Mouse (Mus musculus): ENCODE results near the gene Slc1a7. TPM values are rescaled to one million over a fixed set of nuclear protein-coding genes. Genes with fewer than 3 reads are reported as not detected.

Gene Slc1a7
- polyA plus RNA-seq, 2 experiments = 0.03 TPM; not detected in 1

GRCm38 (mm10) chr4:107935254-107935653, 32.9 kb upstream of the Slc1a7 start:
- H3K9ac ChIP-seq (replicated peaks) = no peak overlapping the region

GRCm38 (mm10) chr4:107937338-107937737, 30.8 kb upstream of the Slc1a7 start:
- H3K4me3 ChIP-seq (ENCODE audit: insufficient read depth in 1 of 2, low read depth in 2 of 2, low read length in 2 of 2) = no peak overlapping the region
- H3K9ac ChIP-seq (replicated peaks) = no peak overlapping the region
- H3K36me3 ChIP-seq (replicated peaks; ENCODE audit: control insufficient read depth, insufficient read depth, low read depth) = no peaks in the 10 kb centered on the region
- H3K27ac ChIP-seq = no peak overlapping the region
- WGBS (ENCODE audit: insufficient replicate concordance) = 21% methylated on average over 6 of the region's 6 CpGs
- peaks cover 0 to 3% of the 10 kb centered on the region in 2 experiments; a peak in 1 of 4 replicates for H3K4me1 ChIP-seq (replicated peaks; ENCODE audit: control insufficient read depth in 2 of 2, insufficient read depth in 2 of 2, low read length in 1 of 2)
- ATAC-seq (ENCODE audit: insufficient read depth) (no peak), DNase-seq (ENCODE audit: low read depth in 3 of 3, low spot score in 3 of 3) (no peak)
- TF ChIP-seq CTCF (IDR thresholded peaks at IDR 0.05; ENCODE audit: low read depth) (peak; percentile 54), EP300 (IDR thresholded peaks at IDR 0.05; ENCODE audit: low read depth) (no peak)
- H3K27me3 ChIP-seq (ENCODE audit: control insufficient read depth, insufficient read depth, low read length) = no peaks in the 10 kb centered on the region
- H3K4me2 ChIP-seq (ENCODE audit: low read depth) = no peak overlapping the region
- H3K9me3 ChIP-seq (ENCODE audit: control insufficient read depth, low read length) = no peaks in the 10 kb centered on the region

More at GRCm38 (mm10) chr4:107935254-107935653, 32.9 kb upstream of the Slc1a7 start:
- TF ChIP-seq CTCF (IDR thresholded peaks at IDR 0.05; ENCODE audit: low read depth) (no peak), EP300 (IDR thresholded peaks at IDR 0.05; ENCODE audit: low read depth) (no peak)
- no peak for ATAC-seq (ENCODE audit: insufficient read depth)
- Histone ChIP-seq H3K27me3 (ENCODE audit: control insufficient read depth, insufficient read depth, low read length) (no peaks in the 10 kb centered on the region), H3K9me3 (ENCODE audit: control insufficient read depth, low read length) (no peaks in the 10 kb centered on the region), H3K36me3 (replicated peaks; ENCODE audit: control insufficient read depth, insufficient read depth, low read depth) (no peaks in the 10 kb centered on the region), H3K4me1 (replicated peaks; ENCODE audit: control insufficient read depth in 2 of 2, insufficient read depth in 2 of 2, low read length in 1 of 2) (peaks cover 0 to 3% of the 10 kb centered on the region in 2 experiments; a peak in 1 of 4 replicates), H3K4me3 (ENCODE audit: insufficient read depth in 1 of 2, low read depth in 2 of 2, low read length in 2 of 2) (no peak overlapping the region), H3K4me2 (ENCODE audit: low read depth) (no peak overlapping the region), H3K27ac (no peak overlapping the region)
- no peak for DNase-seq (ENCODE audit: low read depth in 3 of 3, low spot score in 3 of 3)
- WGBS (ENCODE audit: insufficient replicate concordance) = 26% methylated on average over 3 of the region's 3 CpGs

GRCm38 (mm10) chr4:107938124-107938523, 30.0 kb upstream of the Slc1a7 start:
- H3K4me1 ChIP-seq (replicated peaks; ENCODE audit: control insufficient read depth in 2 of 2, insufficient read depth in 2 of 2, low read length in 1 of 2) = peaks cover 0 to 3% of the 10 kb centered on the region in 2 experiments; a peak in 1 of 4 replicates
- H3K27ac ChIP-seq = no peak overlapping the region
- no peak for TF ChIP-seq CTCF (IDR thresholded peaks at IDR 0.05; ENCODE audit: low read depth)
- no peak for ATAC-seq (ENCODE audit: insufficient read depth)
- DNase-seq (ENCODE audit: low read depth in 3 of 3, low spot score in 3 of 3) = no peak
- no peak overlapping the region for H3K9ac ChIP-seq (replicated peaks)
- WGBS (ENCODE audit: insufficient replicate concordance) = 67% methylated on average over 2 of the region's 2 CpGs
- no peaks in the 10 kb centered on the region for H3K36me3 ChIP-seq (replicated peaks; ENCODE audit: control insufficient read depth, insufficient read depth, low read depth)
- H3K4me3 ChIP-seq (ENCODE audit: insufficient read depth in 1 of 2, low read depth in 2 of 2, low read length in 2 of 2) = no peak overlapping the region
- H3K27me3 ChIP-seq (ENCODE audit: control insufficient read depth, insufficient read depth, low read length) = no peaks in the 10 kb centered on the region
- no peaks in the 10 kb centered on the region for H3K9me3 ChIP-seq (ENCODE audit: control insufficient read depth, low read length)
- no peak overlapping the region for H3K4me2 ChIP-seq (ENCODE audit: low read depth)

- H3K9ac ChIP-seq (replicated peaks) = no peak overlapping the region
- no peak overlapping the region for H3K4me3 ChIP-seq (ENCODE audit: insufficient read depth in 1 of 2, low read depth in 2 of 2, low read length in 2 of 2)
- H3K27me3 ChIP-seq (ENCODE audit: control insufficient read depth, insufficient read depth, low read length) = no peaks in the 10 kb centered on the region
- no peak overlapping the region for H3K27ac ChIP-seq
- no peak overlapping the region for H3K4me2 ChIP-seq (ENCODE audit: low read depth)
- no peaks in the 10 kb centered on the region for H3K9me3 ChIP-seq (ENCODE audit: control insufficient read depth, low read length)
- H3K36me3 ChIP-seq (replicated peaks; ENCODE audit: control insufficient read depth, insufficient read depth, low read depth) = no peaks in the 10 kb centered on the region
- TF ChIP-seq CTCF (IDR thresholded peaks at IDR 0.05; ENCODE audit: low read depth) = no peak
- TF ChIP-seq EP300 (IDR thresholded peaks at IDR 0.05; ENCODE audit: low read depth) = no peak
- 78% methylated on average over 7 of the region's 7 CpGs for whole genome bisulfite sequencing (ENCODE audit: insufficient replicate concordance)
- ATAC-seq (ENCODE audit: insufficient read depth) = no peak
- DNase-seq (ENCODE audit: low read depth in 3 of 3, low spot score in 3 of 3) = no peak
- no peaks in the 10 kb centered on the region for H3K4me1 ChIP-seq (replicated peaks; ENCODE audit: control insufficient read depth in 2 of 2, insufficient read depth in 2 of 2, low read length in 1 of 2)
These were observed 25.4 kb upstream of the Slc1a7 start for GRCm38 (mm10) chr4:107942741-107943140.

- Histone ChIP-seq H3K9ac (replicated peaks) (no peak overlapping the region), H3K27ac (no peak overlapping the region), H3K4me2 (ENCODE audit: low read depth) (no peak overlapping the region), H3K27me3 (ENCODE audit: control insufficient read depth, insufficient read depth, low read length) (no peaks in the 10 kb centered on the region), H3K9me3 (ENCODE audit: control insufficient read depth, low read length) (no peaks in the 10 kb centered on the region), H3K4me1 (replicated peaks; ENCODE audit: control insufficient read depth in 2 of 2, insufficient read depth in 2 of 2, low read length in 1 of 2) (no peaks in the 10 kb centered on the region), H3K36me3 (replicated peaks; ENCODE audit: control insufficient read depth, insufficient read depth, low read depth) (no peaks in the 10 kb centered on the region), H3K4me3 (ENCODE audit: insufficient read depth in 1 of 2, low read depth in 2 of 2, low read length in 2 of 2) (no peak overlapping the region)
- no peak for DNase-seq (ENCODE audit: low read depth in 3 of 3, low spot score in 3 of 3)
- TF ChIP-seq CTCF (IDR thresholded peaks at IDR 0.05; ENCODE audit: low read depth) (no peak), EP300 (IDR thresholded peaks at IDR 0.05; ENCODE audit: low read depth) (no peak)
- WGBS (ENCODE audit: insufficient replicate concordance) = 66% methylated on average over 2 of the region's 2 CpGs
- no peak for ATAC-seq (ENCODE audit: insufficient read depth)
These were observed 24.0 kb upstream of the Slc1a7 start for GRCm38 (mm10) chr4:107944141-107944540.
